Mouse (Mus musculus) layer of hippocampus, adult 8-10 months (tissue): ENCODE measurements at regions not wholly inside any gene's neighbourhood (a gene's known extent, or its start where the extent isn't known, plus 50 kb on each side); places are given as distances from the start of the nearest gene placed in this dataset.

Experiments
- DNase-seq, 2 experiments: peaks; one replicate each; pipeline ENCODE4 v3.0.0; 2022; ENCODE audit warnings: low spot score in 2 of 2

DNA sequence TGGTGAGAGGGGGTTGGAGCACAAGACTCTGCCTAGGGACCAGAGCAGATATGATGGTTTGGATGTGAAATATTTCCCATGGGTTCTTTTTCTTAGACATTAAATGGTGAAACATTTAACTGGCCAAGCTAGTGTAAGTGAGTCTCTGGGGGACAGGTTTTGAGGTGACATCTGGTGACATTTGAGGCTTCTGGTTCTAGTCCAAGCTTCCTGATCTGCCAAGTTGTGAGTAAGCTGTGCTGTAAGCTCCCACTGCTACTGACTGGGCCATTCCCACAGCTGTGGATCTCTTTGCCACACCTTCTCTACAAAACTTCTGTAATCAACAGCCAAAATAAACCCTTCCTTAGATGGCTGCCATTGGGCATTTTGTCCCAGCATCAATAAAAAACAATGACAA is 264.4 kb downstream of the Cbln1 start:
- DNase-seq: no peak

DNA sequence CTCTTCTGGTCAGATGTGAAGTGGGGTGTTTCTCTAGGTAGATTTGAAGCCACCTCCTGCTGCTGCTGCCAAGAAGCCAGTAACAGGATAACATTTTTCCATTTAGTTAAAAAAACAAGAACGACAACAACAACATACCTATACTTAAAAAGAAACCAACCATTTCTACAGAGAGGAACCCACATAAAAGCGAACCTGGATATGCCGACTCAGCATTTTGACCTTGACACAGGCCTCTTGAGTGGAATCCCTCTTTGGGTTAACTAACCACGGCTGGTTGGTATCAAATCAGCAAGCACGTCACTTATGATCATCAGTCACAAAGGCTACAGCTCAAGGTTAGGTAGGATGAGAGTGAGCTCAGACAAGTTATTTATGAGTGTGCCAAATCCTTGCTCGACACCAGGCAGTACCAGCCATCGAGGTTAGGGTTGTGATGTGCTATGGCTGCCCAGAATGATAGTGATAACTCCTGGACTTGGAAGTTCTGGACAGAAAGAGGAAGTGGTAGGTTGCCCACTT is 269.7 kb downstream of the Cbln1 start:
- no peak for DNase-seq

- DNase-seq: no peak
Measured at GRCm38 (mm10) chr8:87199461-87200131, 272.8 kb downstream of the Cbln1 start.

GRCm38 (mm10) chr8:87197867-87198536 is 274.4 kb downstream of the Cbln1 start:
- no peak for DNase-seq

DNA sequence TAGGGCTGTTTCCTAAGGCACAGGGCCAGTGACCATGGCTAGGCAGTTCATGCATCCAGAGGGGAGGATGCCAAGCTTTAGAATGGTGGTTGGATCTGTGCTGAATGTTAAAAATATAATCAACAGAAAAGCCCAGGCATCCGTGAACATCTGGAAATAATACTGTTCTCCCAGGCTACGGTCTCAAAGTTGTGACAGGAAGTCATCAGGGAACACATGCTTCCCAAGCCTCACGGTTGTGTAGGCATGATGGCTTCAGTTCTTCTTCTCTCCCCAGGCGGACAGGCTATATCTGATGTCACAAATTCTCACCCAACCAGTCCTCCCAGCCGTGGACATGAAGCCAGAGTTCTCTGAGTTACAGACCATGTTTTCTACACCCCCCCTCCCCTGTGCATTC is 275.4 kb downstream of the Cbln1 start:
- no peak for DNase-seq

GRCm38 (mm10) chr8:87196050-87196449 is 276.4 kb downstream of the Cbln1 start:
- DNase-seq: no peak

DNA sequence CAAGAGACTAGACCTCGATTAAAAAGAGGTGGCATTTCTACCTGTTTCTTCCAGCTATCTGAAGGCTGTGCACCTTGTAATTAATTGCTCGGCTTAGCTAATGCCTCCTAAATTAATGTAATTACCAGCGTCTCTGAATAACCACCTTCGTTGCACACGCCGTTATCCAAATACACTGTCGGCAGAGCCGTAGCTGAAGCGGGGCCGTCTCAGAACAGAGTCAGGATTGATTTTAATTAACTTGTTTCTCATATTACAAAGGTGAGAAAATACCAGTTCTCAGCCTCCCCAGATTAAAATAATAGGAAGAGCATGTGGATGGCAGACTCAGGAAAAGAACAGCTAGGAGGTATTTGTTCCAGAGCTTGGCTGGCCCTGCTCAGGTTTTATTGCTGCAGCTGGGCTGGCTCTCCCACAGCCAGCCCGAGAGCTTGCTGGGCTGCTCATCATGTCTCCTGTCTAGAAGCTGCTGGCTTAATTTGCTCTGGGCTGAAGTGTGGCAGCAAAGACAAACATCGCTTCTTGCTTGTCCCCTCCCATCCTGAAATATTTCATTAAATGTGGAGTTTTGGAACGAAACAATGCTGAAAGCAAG is 282.5 kb downstream of the Cbln1 start:
- DNase-seq: no peak

GRCm38 (mm10) chr8:87182888-87183287 is 289.5 kb downstream of the Cbln1 start:
- no peak for DNase-seq

GRCm38 (mm10) chr8:87178561-87178960 is 293.5 kb upstream of the N4bp1 start:
- no peak for DNase-seq

GRCm38 (mm10) chr8:87177620-87178019 is 292.6 kb upstream of the N4bp1 start:
- DNase-seq: no peak

DNA sequence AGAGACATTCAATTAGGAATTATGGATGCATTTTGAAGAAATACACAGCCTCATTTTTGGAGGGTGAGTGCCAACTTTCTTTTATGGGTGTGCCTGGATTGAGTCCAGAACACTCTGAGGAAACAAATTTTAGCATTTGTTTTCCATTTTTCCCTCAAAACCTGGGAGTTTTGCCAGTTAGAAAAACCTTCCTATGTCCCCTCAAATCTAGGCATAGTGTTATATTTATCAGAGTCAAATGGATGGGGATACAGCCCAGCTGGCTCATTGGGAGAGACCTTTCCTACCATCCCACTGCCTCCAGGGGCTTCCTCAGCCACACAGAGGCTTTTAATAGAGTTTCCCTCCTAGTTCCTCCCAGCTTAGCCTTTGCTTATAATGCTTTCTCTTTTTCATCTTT is 290.0 kb upstream of the N4bp1 start:
- DNase-seq: no peak

DNA sequence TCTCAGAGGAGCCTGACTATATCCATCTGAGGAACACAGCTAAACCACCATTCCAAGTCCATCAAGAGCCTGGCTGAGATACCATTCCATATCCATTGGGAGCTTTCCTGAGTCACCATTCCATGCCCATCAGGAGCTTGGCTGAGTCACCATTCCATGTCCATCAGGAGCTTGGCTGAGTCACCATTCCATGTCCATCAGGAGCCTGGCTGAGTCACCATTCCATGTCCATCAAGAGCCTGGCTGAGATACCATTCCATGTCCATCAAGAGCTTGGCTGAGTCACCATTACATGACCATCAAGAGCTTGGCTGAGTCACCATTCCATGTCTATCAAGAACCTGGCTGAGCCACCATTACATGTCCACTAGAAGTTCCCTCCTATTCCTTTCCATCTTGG is 288.7 kb upstream of the N4bp1 start:
- DNase-seq: no peak

DNA sequence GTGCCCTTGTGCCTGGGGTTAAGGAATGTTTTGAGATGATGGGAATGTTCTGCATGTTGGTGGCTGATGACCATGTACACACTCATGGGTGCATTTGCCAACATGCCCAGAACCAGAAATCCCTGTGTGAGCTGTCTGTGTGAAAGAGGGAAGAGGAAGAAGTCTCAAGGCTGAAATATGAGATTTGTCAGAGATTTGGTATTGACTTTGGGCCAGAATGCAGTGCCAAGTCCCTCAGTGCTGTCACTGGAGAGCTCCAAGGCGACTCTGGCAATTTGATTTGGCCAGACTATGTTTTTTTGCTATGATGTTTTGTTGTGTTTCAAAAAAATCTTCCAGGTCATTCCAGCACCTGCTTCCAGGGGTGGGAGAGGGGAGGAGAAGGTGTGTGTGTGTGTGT is 281.7 kb upstream of the N4bp1 start:
- no peak for DNase-seq

DNA sequence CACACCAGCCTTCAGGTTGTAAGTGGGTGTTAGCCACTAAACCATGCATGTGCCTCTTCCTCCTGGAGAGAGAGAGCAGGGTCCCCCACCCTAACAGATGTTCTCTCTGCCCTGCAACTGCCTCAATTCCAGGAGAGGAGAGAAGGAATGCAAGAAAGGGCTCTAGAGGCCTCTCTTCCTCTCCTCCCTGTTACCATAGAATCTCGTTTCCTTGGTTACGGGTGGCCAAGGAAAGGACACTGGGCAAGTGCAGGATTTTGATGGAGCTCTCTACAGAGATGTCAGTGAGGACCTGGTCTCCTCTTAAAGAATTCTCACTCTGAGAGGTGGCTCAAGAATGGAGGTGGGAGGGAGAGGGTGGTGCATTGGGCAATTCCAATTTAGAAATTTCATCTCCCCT is 275.4 kb upstream of the N4bp1 start:
- DNase-seq: no peak

GRCm38 (mm10) chr8:87158322-87158721 is 273.3 kb upstream of the N4bp1 start:
- peak; percentile 4 to 7 for DNase-seq

DNA sequence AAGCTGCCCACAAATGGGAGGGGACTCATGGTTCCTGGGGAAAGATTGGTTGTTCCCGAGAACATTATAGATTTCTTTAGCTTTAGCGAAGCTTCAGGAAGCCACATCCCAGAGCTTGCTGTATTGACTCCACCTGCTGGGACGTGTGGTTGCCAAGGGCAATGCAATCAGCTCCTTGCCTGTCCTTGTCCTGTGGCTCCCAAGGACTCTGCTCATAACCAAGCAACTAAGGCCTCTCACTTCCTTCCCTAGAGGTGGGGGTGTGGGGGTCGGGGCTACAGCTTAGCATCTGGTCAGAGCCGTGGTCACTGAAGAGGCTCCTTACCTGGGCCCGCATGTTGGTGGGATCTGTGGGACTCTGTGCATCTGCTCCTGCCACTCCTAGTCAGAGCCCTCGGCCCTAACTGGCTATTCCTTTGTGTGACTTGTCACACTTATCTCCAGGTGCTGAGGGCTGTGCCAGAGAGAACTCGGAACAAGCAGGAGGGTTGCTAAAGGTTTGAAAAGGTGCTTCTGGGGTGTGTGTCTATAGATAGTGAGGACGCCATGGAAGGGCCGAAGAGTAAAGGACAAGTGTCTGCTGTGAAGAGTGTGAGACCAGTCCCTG is 270.9 kb upstream of the N4bp1 start:
- DNase-seq: no peak

DNA sequence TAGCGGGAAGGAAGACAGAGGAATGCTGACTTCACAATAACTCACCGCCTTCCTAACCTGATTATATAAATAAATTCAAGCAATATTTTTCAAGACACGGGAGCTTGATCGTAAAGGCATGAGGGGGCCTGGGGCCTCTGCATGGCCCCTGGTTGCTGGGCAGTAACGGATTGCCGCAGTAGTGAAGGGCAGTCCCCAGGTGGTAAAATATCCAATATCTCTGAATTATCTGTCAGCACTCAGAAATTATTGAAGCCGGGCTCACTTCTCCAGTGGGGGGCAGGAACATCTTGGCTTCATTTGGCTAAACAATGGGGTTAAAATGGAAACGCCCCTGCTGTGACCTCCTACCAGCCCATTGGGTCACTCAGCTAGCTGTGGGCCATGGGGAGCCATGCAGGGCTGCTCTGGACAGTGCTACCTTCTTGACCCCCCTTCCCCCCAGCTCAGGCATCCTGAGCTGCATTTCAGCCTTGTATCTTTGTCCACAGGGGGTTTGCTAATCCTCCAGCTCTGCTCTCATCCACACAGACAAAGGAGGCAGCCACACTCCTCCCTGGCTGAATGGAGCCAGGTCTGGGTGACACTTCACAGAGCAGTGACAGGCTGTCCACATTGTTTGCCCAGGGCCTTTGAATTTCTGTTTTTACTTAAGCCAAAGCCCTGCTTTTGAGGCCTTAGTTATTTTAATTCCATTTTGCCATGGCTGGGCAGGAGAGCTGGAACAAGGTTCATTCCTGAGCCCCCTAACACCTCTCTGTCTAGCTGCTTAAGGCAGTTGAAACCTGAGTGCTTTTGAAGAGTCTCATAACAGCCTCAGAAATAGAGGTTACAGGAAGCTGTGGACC is 267.2 kb upstream of the N4bp1 start:
- DNase-seq: no peak

DNA sequence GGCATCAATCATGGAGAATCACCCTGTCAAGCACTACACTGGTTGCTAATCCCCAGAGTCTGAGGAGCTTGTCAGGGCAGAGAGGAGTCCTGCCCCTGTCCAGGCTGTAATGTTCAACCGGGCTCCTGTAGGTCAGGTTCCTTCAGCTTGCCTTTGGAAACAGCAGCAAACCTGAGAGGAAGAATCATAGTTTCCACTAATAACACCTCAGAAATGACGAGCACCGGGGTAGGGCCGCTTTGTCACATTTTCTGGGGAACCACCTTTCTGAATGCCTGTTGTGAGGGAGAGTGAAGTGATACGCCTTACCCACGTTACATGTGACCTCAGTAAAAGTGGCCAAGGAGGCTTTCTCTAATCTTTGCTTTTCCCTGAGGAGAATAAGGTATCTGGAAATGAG is 263.8 kb upstream of the N4bp1 start:
- DNase-seq: no peak

- no peak for DNase-seq
Measured at GRCm38 (mm10) chr8:87147704-87148103, 262.6 kb upstream of the N4bp1 start.

DNA sequence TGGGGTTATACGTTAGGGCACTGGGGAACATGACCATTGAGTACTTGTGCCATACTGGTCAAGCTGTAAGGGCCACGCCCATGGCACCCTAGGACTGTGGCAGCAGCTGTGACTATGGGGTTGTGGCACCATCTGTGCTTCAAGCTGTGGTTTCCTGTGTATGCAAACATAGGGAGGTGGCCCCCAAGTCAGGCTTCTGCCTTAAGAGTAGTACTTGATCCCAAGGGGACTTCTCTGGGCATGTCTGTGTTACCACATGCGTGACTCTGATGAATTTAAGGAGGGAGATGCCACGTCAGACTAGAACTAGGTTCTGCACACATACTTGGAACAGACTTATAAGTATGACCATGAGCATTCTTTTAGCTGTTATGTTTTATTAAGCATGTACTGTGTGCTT is 252.4 kb upstream of the N4bp1 start:
- DNase-seq: no peak

GRCm38 (mm10) chr8:87131716-87132115 is 246.7 kb upstream of the N4bp1 start:
- DNase-seq: no peak
